Mouse (Mus musculus) spleen, postnatal 14 days (tissue): ENCODE measurements around the gene Lfng.
A peak's percentile ranks its signal among the peaks of the same experiment; 100 is the strongest.

ENCODE experiments used
- DNase-seq, 2 experiments: peaks; one replicate each; pipeline ENCODE4 v3.0.0; 2021 to 2022; ENCODE audit warnings: low spot score in 2 of 2

Gene Lfng

DNA sequence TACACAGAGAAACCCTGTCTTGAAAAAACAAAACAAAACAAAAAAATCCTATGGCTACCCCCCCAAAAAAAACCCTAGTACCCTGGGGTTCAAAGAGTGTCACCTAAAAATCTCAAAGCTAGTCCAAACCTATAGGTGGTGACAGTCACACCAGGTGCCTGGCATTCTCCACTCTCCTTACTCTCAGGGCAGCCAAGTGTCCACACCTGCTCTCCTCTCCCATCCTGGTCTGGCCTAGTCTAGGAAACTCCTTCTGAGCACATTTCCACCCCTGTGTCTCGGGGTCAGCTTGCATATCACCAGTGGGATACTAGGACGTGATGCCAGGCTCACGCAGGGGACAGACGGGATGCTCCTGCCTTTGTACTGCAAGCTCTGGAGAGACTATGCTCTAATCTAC lies 32.2 kb downstream of the Lfng start:
- DNase-seq, result no peak

DNA sequence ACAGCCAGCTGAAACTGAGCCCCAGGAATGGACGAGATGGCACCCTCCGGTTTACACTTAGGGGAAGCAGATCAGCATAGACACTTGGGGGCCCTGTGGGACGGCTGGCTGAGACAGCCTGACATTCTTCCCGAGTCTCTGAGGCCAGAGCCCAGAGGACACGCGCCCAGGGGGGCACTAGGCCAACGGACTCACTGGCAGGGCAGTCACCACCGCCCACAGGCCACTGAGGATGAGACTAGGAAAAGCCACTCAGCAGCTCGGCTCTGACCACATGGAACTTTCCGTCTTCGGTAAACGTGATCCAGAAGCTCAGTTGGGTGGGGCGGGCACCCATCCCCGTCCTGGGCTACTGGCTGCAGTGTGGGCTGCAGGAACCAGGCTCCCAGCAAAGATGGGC lies 32.8 kb downstream of the Lfng start:
- DNase-seq, result no peak

DNA sequence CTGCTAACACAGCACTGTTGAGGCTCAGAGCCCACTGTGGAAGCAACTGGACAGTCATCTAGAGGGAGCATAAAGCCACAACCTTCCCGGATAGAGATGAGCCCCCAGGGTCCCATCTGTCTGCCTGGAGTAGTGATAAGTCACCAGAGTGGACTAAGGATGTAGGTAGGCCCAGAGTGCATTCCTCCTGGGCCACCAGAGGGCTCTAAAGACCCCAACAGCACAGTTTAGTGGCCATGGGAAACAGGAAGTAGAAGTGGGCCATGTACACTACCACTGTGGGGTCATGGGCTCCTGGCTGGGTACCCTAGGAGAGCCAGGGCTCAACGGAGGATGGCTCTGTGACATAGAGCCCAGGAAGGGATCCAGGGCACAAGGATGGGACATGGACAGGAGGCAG lies 33.7 kb downstream of the Lfng start:
- DNase-seq, result no peak

DNA sequence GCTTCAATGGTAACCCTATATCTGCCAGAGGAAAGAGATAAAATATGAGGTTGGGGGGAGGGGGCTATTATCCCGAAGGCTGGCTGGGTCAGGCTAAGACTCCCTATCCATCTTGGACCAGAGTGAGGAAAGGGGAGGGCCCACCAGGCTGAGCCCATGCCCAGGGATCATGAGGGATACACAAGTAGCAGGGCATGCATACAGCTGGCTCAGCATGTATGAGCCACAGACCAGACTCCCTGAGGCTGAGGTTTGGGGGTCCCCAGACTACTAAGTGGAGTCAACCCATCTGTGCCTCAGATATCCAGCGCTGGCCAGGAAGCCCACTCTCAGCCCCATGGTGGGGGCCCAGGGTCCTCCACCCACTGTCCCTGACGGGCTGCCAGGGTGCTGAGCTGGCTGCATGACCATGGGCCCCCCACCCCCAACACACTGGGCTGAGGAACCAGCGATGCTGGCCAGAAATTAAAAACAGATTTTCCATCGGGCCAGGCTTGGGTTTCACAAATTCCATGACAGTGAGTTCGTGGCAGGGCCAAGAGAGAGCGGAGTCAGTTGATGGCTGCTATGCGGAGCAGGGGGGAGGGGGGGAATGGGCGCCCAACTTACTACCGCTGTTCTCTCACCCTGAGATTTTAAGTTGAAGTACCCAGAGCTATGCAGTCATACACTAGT lies 34.3 kb downstream of the Lfng start:
- DNase-seq, result no peak

GRCm38 (mm10) chr5:140642076-140642475 lies 35.0 kb downstream of the Lfng start:
- DNase-seq, result no peak

DNA sequence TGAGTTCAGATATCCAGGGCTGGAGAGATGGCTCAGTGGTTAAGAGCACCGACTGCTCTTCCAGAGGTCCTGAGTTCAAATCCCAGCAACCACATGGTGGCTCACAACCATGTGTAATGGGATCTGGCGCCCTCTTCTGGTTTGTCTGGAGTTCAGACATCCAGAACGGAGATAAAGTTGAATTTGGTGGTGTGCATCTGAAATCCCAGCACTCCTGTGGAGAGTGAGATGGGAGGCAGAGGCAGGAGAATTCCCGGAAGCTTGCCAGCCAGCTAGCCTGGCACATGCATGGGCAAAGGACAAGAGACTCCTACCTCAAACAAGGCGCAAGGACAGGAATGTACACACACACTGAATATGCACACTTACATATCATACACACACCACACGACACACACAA lies 37.1 kb downstream of the Lfng start:
- no peak for DNase-seq

DNA sequence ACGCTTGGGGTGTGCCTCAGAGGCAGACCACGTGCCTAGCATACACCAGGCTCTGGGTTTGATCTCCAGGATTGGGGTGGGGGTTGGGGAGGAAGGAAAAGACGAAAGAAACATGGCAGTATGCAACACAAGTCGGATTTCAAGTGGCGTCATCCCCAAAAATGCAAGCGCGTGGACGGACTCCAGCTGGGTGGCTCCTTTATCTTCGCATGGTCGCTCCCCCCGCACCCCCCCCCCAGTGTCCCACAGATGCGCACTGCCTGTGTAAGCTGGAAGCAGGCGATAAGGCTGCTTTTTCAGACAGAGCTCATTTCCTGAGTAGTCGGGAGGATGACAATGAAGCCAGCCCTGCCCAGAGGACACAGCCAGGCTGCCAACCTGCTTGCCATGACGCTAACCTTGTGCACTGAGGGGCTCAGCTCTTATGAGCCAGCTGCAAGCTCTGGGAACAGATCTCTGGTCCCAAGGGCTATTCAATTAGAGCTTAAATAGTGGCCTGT lies 37.6 kb downstream of the Lfng start:
- DNase-seq, result no peak

GRCm38 (mm10) chr5:140645454-140645853 lies 38.3 kb downstream of the Lfng start:
- no peak for DNase-seq

DNA sequence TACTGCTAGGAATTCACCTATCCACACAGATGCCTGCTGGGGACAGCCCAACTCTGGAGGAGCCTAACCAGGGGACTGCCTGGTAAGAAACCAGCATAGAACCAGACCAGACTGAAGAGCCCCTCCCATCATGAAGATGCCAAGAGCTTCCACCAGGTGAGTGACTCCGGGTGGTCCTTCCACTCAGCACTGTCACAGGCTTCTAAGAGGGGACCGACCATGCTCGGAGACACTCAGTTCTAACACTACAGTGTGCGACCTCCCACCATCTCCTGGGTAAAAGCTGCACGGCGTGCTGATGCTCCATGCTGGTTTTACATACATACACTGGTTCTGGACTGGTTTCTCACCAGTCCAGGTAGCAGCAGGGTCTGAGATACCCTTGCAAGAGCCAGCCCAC lies 39.1 kb downstream of the Lfng start:
- DNase-seq, result no peak

DNA sequence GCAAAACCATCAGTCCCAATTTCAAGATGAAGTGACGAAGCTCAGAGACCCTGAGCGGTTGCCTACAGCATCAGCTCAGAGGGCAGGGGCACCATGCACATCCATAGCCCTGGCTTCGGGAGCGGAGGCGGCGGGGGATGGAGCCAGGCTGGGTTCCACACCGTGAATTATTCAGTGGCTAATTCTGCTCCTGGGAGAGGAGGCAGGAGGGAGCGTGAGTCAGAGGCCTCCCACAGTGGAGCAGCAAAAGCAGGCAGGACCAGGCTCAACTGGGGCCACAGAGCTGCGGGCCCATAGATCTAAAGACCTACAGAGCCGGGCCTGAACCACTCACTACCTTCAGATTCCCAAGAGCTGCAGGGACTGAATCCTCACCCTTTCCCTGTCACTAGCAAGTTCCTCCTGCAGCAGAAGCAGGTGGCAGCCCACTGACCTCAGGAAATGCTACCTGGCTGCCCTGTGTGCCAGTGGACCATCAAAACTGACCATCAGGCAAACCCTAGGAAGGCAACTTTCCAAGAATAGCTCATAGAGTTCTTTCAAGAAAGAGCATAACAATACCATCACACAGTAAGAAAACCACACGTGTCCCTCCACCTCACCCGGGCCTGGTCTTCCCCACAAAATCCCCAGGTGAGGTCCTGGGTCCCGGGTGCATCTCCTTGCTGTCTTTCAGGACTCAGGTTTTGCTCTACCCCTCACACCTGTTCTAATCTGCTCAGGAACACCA lies 40.1 kb downstream of the Lfng start:
- DNase-seq, result no peak

DNA sequence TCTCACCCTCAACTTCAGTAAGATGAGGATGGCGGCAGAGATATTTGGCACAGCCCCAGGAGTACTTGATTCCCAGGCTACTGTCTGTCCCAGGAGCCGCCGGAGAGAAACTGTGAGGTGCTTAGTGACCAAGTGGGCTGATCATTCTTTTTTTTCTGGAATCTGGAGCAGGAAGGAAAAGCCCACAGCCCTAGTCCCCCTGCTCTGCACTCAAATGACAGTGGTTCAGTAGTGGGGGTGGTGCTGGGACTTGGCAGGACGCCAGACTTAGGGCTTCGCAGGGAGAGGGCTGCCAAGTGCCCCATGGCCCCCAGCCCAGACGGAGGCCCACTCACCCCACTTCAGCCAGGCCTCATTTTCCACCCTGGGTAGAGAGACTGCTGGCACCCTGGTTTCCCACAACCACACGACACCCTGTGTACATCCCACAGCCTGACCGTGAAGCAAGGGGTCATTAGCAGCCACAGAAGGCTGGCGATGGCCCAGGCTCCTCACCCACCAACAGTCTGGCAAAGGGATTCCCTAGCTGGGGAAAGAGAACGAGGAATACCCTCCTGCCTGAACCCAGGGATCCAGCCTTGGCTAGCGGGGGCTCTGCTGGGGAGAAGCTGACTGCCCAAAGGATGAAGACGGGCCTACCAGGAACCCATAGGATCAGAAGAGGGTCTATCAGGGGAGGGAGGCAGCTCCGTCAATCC lies 40.9 kb downstream of the Lfng start:
- DNase-seq, result no peak

- DNase-seq, result peak; percentile 32 to 47
Observed at GRCm38 (mm10) chr5:140648519-140649100, 41.5 kb downstream of the Lfng start, which contains the start of gene Ttyh3. Ttyh3 (minus strand) TSS chr5:140649031.

- DNase-seq, result peak; percentile 96 to 97
Observed at GRCm38 (mm10) chr5:140649101-140649667, 42.1 kb downstream of the Lfng start.

GRCm38 (mm10) chr5:140649881-140650414 lies 42.8 kb downstream of the Lfng start:
- no peak for DNase-seq

DNA sequence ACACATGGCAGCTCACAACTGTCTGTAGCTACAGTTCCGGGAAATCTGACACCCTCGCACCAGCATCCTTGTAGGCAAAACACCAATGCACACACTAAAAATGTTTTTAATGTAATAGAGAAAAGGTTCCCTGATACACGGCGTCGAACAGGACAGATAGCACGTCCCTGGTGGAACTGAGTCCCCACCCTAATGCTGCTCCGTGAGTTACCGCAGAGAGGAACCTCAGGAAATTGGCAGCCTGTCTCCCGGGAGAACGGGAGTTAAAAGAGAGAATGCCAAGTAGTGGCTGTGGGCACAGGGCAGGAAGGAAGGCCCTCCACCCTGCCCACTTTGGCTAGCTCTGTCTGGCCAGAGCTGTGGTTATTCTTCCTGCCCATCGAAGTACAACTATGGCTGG lies 44.1 kb downstream of the Lfng start:
- DNase-seq, result no peak

- DNase-seq, result no peak
Observed at GRCm38 (mm10) chr5:140652587-140652986, 45.5 kb downstream of the Lfng start.

GRCm38 (mm10) chr5:140654096-140654845 lies 47.2 kb downstream of the Lfng start:
- DNase-seq, result no peak

- DNase-seq, result no peak
Observed at GRCm38 (mm10) chr5:140659607-140660272, 52.6 kb downstream of the Lfng start.

DNA sequence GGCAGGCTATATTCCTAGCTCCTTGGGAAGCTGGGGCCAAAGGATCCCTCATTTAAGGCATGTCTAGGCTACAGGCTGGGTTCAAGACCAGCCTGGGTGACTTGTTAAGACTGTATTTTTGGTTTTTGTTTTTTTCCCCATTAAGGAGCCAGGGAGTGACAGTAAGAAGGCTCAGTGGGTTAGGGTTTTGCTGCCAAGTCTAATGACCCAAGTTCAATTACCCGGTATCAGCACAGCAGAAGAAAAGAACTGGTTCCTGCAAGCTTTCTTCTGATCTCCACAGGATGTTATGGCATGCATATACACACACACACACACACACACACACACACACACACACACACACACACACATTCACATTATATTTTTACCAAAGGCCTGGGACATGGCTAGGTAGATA lies 53.3 kb downstream of the Lfng start:
- DNase-seq, result no peak

DNA sequence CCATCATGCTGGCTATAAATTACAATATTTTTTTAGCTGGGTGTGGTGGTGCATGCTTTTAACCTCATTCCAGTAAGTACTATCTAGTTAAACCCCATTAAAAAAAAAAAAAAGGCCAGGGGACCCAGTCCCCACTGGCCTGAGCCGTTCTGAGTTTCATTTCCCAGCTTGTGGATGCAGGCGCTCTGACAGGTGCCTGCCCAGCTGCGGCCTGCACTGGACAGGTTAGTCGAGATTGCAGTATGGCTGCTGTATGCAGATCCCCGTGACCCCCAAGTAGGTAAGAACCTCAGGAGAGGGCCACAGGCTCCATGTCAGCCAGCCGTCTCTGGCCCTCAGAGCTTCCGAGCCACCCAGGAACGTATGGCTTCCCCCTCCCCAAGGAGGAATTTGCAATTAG lies 54.3 kb downstream of the Lfng start:
- DNase-seq, result no peak
